Mouse (Mus musculus) heart, embryonic 13.5 days (tissue): ENCODE data around the gene Csmd2. TPM values are rescaled to one million over a fixed set of nuclear protein-coding genes. Genes with fewer than 3 reads are reported as not detected.

Source experiments
- ATAC-seq: fragments of 200-750 bp; cut with Nextera tagmentation; 2 replicates; pipeline ENCODE4 v1.8.0; 2017; ENCODE audit warnings: moderate TSS enrichment; ENCODE audit not compliant: insufficient number of reproducible peaks, low FRiP score, low TSS enrichment; ENCODE audit errors: extremely low read depth
- H3K27ac ChIP-seq: fragments of 300-500 bp; sonication (generic); replicated peaks from 2 replicates; pipeline ENCODE4 v1.5.1; 2015; ENCODE audit warnings: moderate library complexity, mild to moderate bottlenecking, inconsistent platforms
- H3K27me3 ChIP-seq: fragments of 300-500 bp; sonication (generic); replicated peaks from 2 replicates; pipeline ENCODE4 v1.6.1; 2015; ENCODE audit warnings: mild to moderate bottlenecking, inconsistent platforms
- H3K36me3 ChIP-seq: fragments of 300-500 bp; sonication (generic); 2 replicates; pipeline ENCODE4 v1.6.1; 2015; ENCODE audit warnings: mild to moderate bottlenecking, inconsistent platforms
- H3K4me1 ChIP-seq: fragments of 300-500 bp; sonication (generic); 2 replicates; pipeline ENCODE4 v1.6.1; 2015; ENCODE audit warnings: inconsistent platforms
- H3K4me2 ChIP-seq: fragments of 300-500 bp; sonication (generic); 2 replicates; pipeline ENCODE4 v1.6.1; 2015; ENCODE audit warnings: inconsistent platforms, mild to moderate bottlenecking, moderate library complexity
- H3K4me3 ChIP-seq: fragments of 300-500 bp; sonication (generic); 2 replicates; pipeline ENCODE4 v1.5.1; 2015; ENCODE audit warnings: moderate library complexity, mild to moderate bottlenecking, inconsistent platforms
- H3K9ac ChIP-seq: fragments of 300-500 bp; sonication (generic); 2 replicates; pipeline ENCODE4 v1.6.1; 2015; ENCODE audit warnings: inconsistent platforms, mild to moderate bottlenecking, moderate library complexity
- H3K9me3 ChIP-seq: fragments of 300-500 bp; sonication (generic); 2 replicates; pipeline ENCODE4 v1.6.1; 2016; ENCODE audit warnings: inconsistent platforms
- WGBS: fragments of 180-500 bp; shearing (Covaris S2); methylation state at CpG from one replicate; pipeline ENCODE4 v1.1.7; 2015; ENCODE audit warnings: mixed read lengths; 5-methylcytosine and 5-hydroxymethylcytosine counted together
- polyA plus RNA-seq: library from polyadenylated mRNA; unstranded; fragments of >200 nt; fragmentation: Nextera tagmentation; extraction: Ambion mirVana; gene quantifications from 2 replicates; pipeline ENCODE4 v1.2.1, GENCODE M21; 2015

Gene Csmd2
- polyA plus RNA-seq, 1 experiment from 2014 or later: 0.01 TPM

GRCm38 (mm10) chr4:128393864-128394263, 406.2 kb downstream of the Csmd2 start:
- 70% methylated on average over 4 of the region's 4 CpGs for WGBS
- no peak for ATAC-seq
- Histone ChIP-seq H3K4me2 (no peak overlapping the region), H3K4me1 (peaks cover 12% of the 10 kb centered on the region), H3K9me3 (no peaks in the 10 kb centered on the region), H3K36me3 (no peaks in the 10 kb centered on the region), H3K27me3 (peaks cover 12% of the 10 kb centered on the region; the same call in 1 of the 2 replicates), H3K4me3 (no peak overlapping the region), H3K27ac (no peak overlapping the region), H3K9ac (no peak overlapping the region)

GRCm38 (mm10) chr4:128396616-128397015, 409.0 kb downstream of the Csmd2 start:
- Histone ChIP-seq H3K9me3 (no peaks in the 10 kb centered on the region), H3K9ac (no peak overlapping the region), H3K4me1 (peaks cover 18% of the 10 kb centered on the region), H3K4me3 (no peak overlapping the region), H3K4me2 (no peak overlapping the region), H3K27me3 (peaks cover 5% of the 10 kb centered on the region; the same call in 1 of the 2 replicates), H3K27ac (no peak overlapping the region), H3K36me3 (no peaks in the 10 kb centered on the region)
- WGBS: 86% methylated on average over 5 of the region's 5 CpGs
- ATAC-seq: no peak

GRCm38 (mm10) chr4:128397804-128398203, 410.1 kb downstream of the Csmd2 start:
- Histone ChIP-seq H3K9ac (no peak overlapping the region), H3K4me1 (peaks cover 18% of the 10 kb centered on the region), H3K36me3 (no peaks in the 10 kb centered on the region), H3K9me3 (no peaks in the 10 kb centered on the region), H3K4me2 (no peak overlapping the region), H3K27ac (no peak overlapping the region), H3K27me3 (peaks cover 5% of the 10 kb centered on the region; the same call in 1 of the 2 replicates), H3K4me3 (no peak overlapping the region)
- ATAC-seq: no peak
- 54% methylated on average over 7 of the region's 7 CpGs for WGBS

- H3K9me3 ChIP-seq: no peaks in the 10 kb centered on the region
- WGBS: 36% methylated on average over 7 of the region's 7 CpGs
These were observed 411.3 kb downstream of the Csmd2 start for GRCm38 (mm10) chr4:128398948-128399347.

GRCm38 (mm10) chr4:128400016-128400415, 412.4 kb downstream of the Csmd2 start:
- Histone ChIP-seq H3K4me2 (no peak overlapping the region), H3K9me3 (no peaks in the 10 kb centered on the region), H3K4me1 (peaks cover 18% of the 10 kb centered on the region), H3K27ac (no peak overlapping the region), H3K4me3 (no peak overlapping the region), H3K27me3 (peaks cover 5% of the 10 kb centered on the region; the same call in 1 of the 2 replicates), H3K36me3 (no peaks in the 10 kb centered on the region), H3K9ac (no peak overlapping the region)
- ATAC-seq: no peak
- WGBS: 74% methylated on average over 6 of the region's 6 CpGs

More at GRCm38 (mm10) chr4:128398948-128399347, 411.3 kb downstream of the Csmd2 start:
- Histone ChIP-seq H3K4me1 (peaks cover 18% of the 10 kb centered on the region), H3K9ac (no peak overlapping the region), H3K4me3 (no peak overlapping the region), H3K27ac (no peak overlapping the region), H3K27me3 (peaks cover 5% of the 10 kb centered on the region; the same call in 1 of the 2 replicates), H3K36me3 (no peaks in the 10 kb centered on the region), H3K4me2 (no peak overlapping the region)
- ATAC-seq: no peak

GRCm38 (mm10) chr4:128401591-128401990, 413.9 kb downstream of the Csmd2 start:
- Histone ChIP-seq H3K9ac (no peak overlapping the region), H3K4me1 (peaks cover 18% of the 10 kb centered on the region), H3K4me2 (no peak overlapping the region), H3K9me3 (no peaks in the 10 kb centered on the region), H3K27ac (no peak overlapping the region), H3K27me3 (no peaks in the 10 kb centered on the region), H3K4me3 (no peak overlapping the region), H3K36me3 (no peaks in the 10 kb centered on the region)
- 66% methylated on average over 3 of the region's 3 CpGs for WGBS
- ATAC-seq: no peak

- no peak overlapping the region for H3K4me3 ChIP-seq
- no peaks in the 10 kb centered on the region for H3K9me3 ChIP-seq
- H3K36me3 ChIP-seq: no peaks in the 10 kb centered on the region
- H3K9ac ChIP-seq: no peak overlapping the region
- ATAC-seq: no peak
- WGBS: 53% methylated on average over 1 of the region's 1 CpGs
- no peak overlapping the region for H3K4me2 ChIP-seq
- peaks cover 17% of the 10 kb centered on the region for H3K4me1 ChIP-seq
- H3K27ac ChIP-seq: no peak overlapping the region
- no peaks in the 10 kb centered on the region for H3K27me3 ChIP-seq
These were observed 415.0 kb downstream of the Csmd2 start for GRCm38 (mm10) chr4:128402706-128403105.

GRCm38 (mm10) chr4:128405576-128405975, 417.9 kb downstream of the Csmd2 start:
- Histone ChIP-seq H3K36me3 (no peaks in the 10 kb centered on the region), H3K4me1 (no peaks in the 10 kb centered on the region), H3K27me3 (no peaks in the 10 kb centered on the region), H3K9ac (no peak overlapping the region), H3K4me3 (no peak overlapping the region), H3K9me3 (no peaks in the 10 kb centered on the region), H3K27ac (no peak overlapping the region), H3K4me2 (no peak overlapping the region)
- WGBS: 85% methylated on average over 3 of the region's 3 CpGs
- no peak for ATAC-seq

- Histone ChIP-seq H3K4me1 (no peaks in the 10 kb centered on the region), H3K36me3 (no peaks in the 10 kb centered on the region), H3K4me3 (no peak overlapping the region), H3K27me3 (no peaks in the 10 kb centered on the region), H3K4me2 (no peak overlapping the region), H3K9me3 (no peaks in the 10 kb centered on the region), H3K9ac (no peak overlapping the region), H3K27ac (no peak overlapping the region)
- 68% methylated on average over 9 of the region's 9 CpGs for WGBS
- ATAC-seq: no peak
These were observed 419.6 kb downstream of the Csmd2 start for GRCm38 (mm10) chr4:128407084-128407845.

GRCm38 (mm10) chr4:128411941-128412630, 424.4 kb downstream of the Csmd2 start:
- H3K4me2 ChIP-seq: no peak overlapping the region
- no peak overlapping the region for H3K27ac ChIP-seq
- H3K27me3 ChIP-seq: no peaks in the 10 kb centered on the region
- no peak for ATAC-seq
- H3K4me3 ChIP-seq: no peak overlapping the region
- 75% methylated on average over 7 of the region's 7 CpGs for WGBS
- H3K36me3 ChIP-seq: no peaks in the 10 kb centered on the region
- H3K9me3 ChIP-seq: 0 out of 2 replicates have a peak, but pooled peaks cover 3% of the 10 kb centered on the region
- H3K4me1 ChIP-seq: no peaks in the 10 kb centered on the region
- H3K9ac ChIP-seq: no peak overlapping the region

GRCm38 (mm10) chr4:128414741-128415140, 427.1 kb downstream of the Csmd2 start:
- no peaks in the 10 kb centered on the region for H3K27me3 ChIP-seq
- H3K9ac ChIP-seq: no peak overlapping the region
- no peak overlapping the region for H3K4me3 ChIP-seq
- no peak overlapping the region for H3K27ac ChIP-seq
- no peaks in the 10 kb centered on the region for H3K36me3 ChIP-seq
- no peak for ATAC-seq
- H3K4me2 ChIP-seq: no peak overlapping the region
- H3K9me3 ChIP-seq: 0 out of 2 replicates have a peak, but pooled peaks cover 3% of the 10 kb centered on the region
- WGBS: 71% methylated on average over 2 of the region's 2 CpGs
- H3K4me1 ChIP-seq: no peaks in the 10 kb centered on the region
